Mouse (Mus musculus) midbrain, embryonic 14.5 days (tissue): ENCODE results near the gene Nsg2. TPM values are rescaled to one million over a fixed set of nuclear protein-coding genes. Genes with fewer than 3 reads are reported as not detected.

Experiments used
- ATAC-seq: fragments of 200-750 bp; cut with Nextera tagmentation; 2 replicates; pipeline ENCODE4 v1.8.0; 2017; ENCODE audit warnings: moderate number of reproducible peaks, moderate library complexity; ENCODE audit not compliant: low FRiP score, low TSS enrichment
- DNase-seq: peaks from one replicate; pipeline ENCODE4 v3.0.0-alpha.2; 2015
- H3K27ac ChIP-seq: fragments of 300-500 bp; sonication (generic); replicated peaks from 2 replicates; pipeline ENCODE4 v1.5.1; 2014; ENCODE audit warnings: mild to moderate bottlenecking, low read depth, low read length, moderate library complexity
- H3K27me3 ChIP-seq: fragments of 300-500 bp; sonication (generic); 2 replicates; pipeline ENCODE4 v1.6.1; 2014; ENCODE audit warnings: low read length, control low read depth, mixed read lengths; ENCODE audit not compliant: control insufficient read depth, insufficient read depth
- H3K36me3 ChIP-seq: fragments of 300-500 bp; sonication (generic); 2 replicates; pipeline ENCODE4 v1.6.1; 2014; ENCODE audit warnings: low read length, control low read depth; ENCODE audit not compliant: control insufficient read depth, insufficient read depth
- H3K4me1 ChIP-seq: fragments of 300-500 bp; sonication (generic); 2 replicates; pipeline ENCODE4 v1.6.1; 2014; ENCODE audit warnings: mild to moderate bottlenecking, antibody characterized with exemption, low read length, control low read depth; ENCODE audit not compliant: control insufficient read depth, insufficient read depth
- H3K4me2 ChIP-seq: fragments of 300-500 bp; sonication (generic); 2 replicates; pipeline ENCODE4 v1.6.1; 2014; ENCODE audit warnings: mild to moderate bottlenecking, low read length, moderate library complexity
- H3K4me3 ChIP-seq: fragments of 300-500 bp; sonication (generic); replicated peaks from 2 replicates; pipeline ENCODE4 v1.5.1; 2014; ENCODE audit warnings: low read depth, low read length
- H3K9ac ChIP-seq: fragments of 300-500 bp; sonication (generic); replicated peaks from 2 replicates; pipeline ENCODE4 v1.6.1; 2014; ENCODE audit warnings: mild to moderate bottlenecking, low read length, moderate library complexity
- H3K9me3 ChIP-seq: fragments of 300-500 bp; sonication (generic); 2 replicates; pipeline ENCODE4 v1.6.1; 2016; ENCODE audit warnings: low read length, control low read depth, mixed read lengths; ENCODE audit not compliant: control insufficient read depth
- WGBS: fragments of 180-500 bp; shearing (Covaris S2); extraction: QIAGEN DNeasy Blood & Tissue Kit; methylation state at CpG from one replicate; pipeline ENCODE4 v1.1.7; 2014; 5-methylcytosine and 5-hydroxymethylcytosine counted together
- polyA plus RNA-seq: library from polyadenylated mRNA; unstranded; fragments of >200 nt; fragmentation: Nextera tagmentation; extraction: Ambion mirVana; gene quantifications from 2 replicates; pipeline ENCODE4 v1.2.1, GENCODE M21; 2014

Gene Nsg2
- polyA plus RNA-seq, 1 experiment from 2014 or later = 209 TPM

DNA sequence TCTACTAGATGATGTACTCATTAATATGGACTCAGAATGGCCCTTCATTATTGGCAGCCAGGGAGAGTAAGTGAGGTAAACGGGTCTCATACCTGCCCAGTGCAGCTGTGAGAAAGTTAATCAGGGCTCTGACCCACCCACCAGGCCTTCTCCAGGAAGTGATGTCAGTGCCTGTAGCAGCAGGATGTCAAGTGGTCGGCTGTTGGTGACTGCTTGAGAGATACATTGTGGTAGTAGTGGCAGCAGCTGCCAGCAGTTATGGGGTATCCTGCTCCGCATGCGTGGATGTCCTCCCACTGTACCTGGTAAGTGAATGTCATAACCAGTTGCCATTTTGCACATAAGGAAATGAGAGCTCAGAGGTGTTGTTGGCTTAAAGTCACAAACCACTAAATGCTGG is 39.4 kb downstream of the Nsg2 start:
- H3K4me2 ChIP-seq = no peak overlapping the region
- H3K4me3 ChIP-seq = no peak overlapping the region
- no peak overlapping the region for H3K9ac ChIP-seq
- H3K4me1 ChIP-seq = peaks cover 38% of the 10 kb centered on the region
- H3K27me3 ChIP-seq = no peaks in the 10 kb centered on the region
- H3K9me3 ChIP-seq = no peaks in the 10 kb centered on the region
- no peak for DNase-seq
- ATAC-seq = no peak
- 72% methylated on average over 4 of the region's 4 CpGs for WGBS
- H3K27ac ChIP-seq = peak overlapping the region; percentile 73; the same call in 1 of the 2 replicates
- peaks cover 20% of the 10 kb centered on the region for H3K36me3 ChIP-seq

- H3K27me3 ChIP-seq = no peaks in the 10 kb centered on the region
- no peak overlapping the region; the same call in 1 of the 2 replicates for H3K9ac ChIP-seq
- WGBS = 52% methylated on average over 11 of the region's 11 CpGs
- peaks cover 19% of the 10 kb centered on the region for H3K4me1 ChIP-seq
- ATAC-seq = peak; percentile 62
- H3K27ac ChIP-seq = peak overlapping the region; percentile 63
- H3K4me3 ChIP-seq = no peak overlapping the region
- 0 out of 2 replicates have a peak overlapping the region, but pooled peaks have one; percentile 9 for H3K4me2 ChIP-seq
- H3K36me3 ChIP-seq = peaks cover 69% of the 10 kb centered on the region
- no peak for DNase-seq
- no peaks in the 10 kb centered on the region for H3K9me3 ChIP-seq
These were observed 57.1 kb downstream of the Nsg2 start for GRCm38 (mm10) chr11:32057389-32057788.

DNA sequence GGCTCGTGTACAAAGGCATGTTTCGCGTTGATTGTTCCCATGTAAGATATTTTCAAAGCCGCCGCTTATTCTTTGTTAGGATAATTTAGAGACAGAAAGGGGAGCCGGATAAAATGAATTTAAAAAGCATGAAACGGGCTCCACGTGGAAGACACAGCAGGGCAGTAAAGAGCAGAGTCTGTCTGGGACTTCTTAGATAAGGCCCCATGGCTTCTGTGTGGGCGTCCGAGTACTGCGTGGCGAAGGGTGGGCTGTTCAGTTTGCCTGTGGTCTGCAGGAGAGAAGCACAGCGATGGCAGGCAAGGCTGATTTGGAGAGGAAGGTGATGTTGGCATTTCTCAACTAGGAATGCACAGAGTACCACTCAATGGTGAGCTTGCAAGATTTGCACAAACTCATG is 57.6 kb downstream of the Nsg2 start:
- no peak for ATAC-seq
- H3K36me3 ChIP-seq = peaks cover 66% of the 10 kb centered on the region
- WGBS = 23% methylated on average over 13 of the region's 13 CpGs

GRCm38 (mm10) chr11:32061020-32061419 is 60.8 kb downstream of the Nsg2 start:
- H3K4me1 ChIP-seq = peaks cover 42% of the 10 kb centered on the region
- no peak overlapping the region for H3K9ac ChIP-seq
- no peak overlapping the region for H3K4me2 ChIP-seq
- H3K27me3 ChIP-seq = no peaks in the 10 kb centered on the region
- 53% methylated on average over 2 of the region's 2 CpGs for WGBS
- no peaks in the 10 kb centered on the region for H3K9me3 ChIP-seq
- H3K27ac ChIP-seq = peak overlapping the region; percentile 45
- ATAC-seq = no peak
- H3K4me3 ChIP-seq = no peak overlapping the region
- no peak for DNase-seq
- peaks cover 50% of the 10 kb centered on the region for H3K36me3 ChIP-seq

More for the DNA sequence above, 57.6 kb downstream of the Nsg2 start:
- peak; percentile 47 for DNase-seq
- Histone ChIP-seq H3K9ac (no peak overlapping the region; the same call in 1 of the 2 replicates), H3K27ac (peak overlapping the region; percentile 63), H3K9me3 (no peaks in the 10 kb centered on the region), H3K4me1 (peaks cover 20% of the 10 kb centered on the region), H3K4me2 (no peak overlapping the region), H3K4me3 (no peak overlapping the region), H3K27me3 (no peaks in the 10 kb centered on the region)

- H3K27ac ChIP-seq = peak overlapping the region; percentile 45; the same call in 1 of the 2 replicates
- H3K36me3 ChIP-seq = peaks cover 42% of the 10 kb centered on the region
- H3K4me1 ChIP-seq = peaks cover 42% of the 10 kb centered on the region
- no peak overlapping the region for H3K9ac ChIP-seq
- H3K27me3 ChIP-seq = no peaks in the 10 kb centered on the region
- no peak for ATAC-seq
- no peak overlapping the region for H3K4me3 ChIP-seq
- H3K9me3 ChIP-seq = no peaks in the 10 kb centered on the region
- DNase-seq = no peak
- H3K4me2 ChIP-seq = no peak overlapping the region
- WGBS = 96% methylated on average over 10 of the region's 10 CpGs
These were observed 61.6 kb downstream of the Nsg2 start for GRCm38 (mm10) chr11:32061874-32062273.

DNA sequence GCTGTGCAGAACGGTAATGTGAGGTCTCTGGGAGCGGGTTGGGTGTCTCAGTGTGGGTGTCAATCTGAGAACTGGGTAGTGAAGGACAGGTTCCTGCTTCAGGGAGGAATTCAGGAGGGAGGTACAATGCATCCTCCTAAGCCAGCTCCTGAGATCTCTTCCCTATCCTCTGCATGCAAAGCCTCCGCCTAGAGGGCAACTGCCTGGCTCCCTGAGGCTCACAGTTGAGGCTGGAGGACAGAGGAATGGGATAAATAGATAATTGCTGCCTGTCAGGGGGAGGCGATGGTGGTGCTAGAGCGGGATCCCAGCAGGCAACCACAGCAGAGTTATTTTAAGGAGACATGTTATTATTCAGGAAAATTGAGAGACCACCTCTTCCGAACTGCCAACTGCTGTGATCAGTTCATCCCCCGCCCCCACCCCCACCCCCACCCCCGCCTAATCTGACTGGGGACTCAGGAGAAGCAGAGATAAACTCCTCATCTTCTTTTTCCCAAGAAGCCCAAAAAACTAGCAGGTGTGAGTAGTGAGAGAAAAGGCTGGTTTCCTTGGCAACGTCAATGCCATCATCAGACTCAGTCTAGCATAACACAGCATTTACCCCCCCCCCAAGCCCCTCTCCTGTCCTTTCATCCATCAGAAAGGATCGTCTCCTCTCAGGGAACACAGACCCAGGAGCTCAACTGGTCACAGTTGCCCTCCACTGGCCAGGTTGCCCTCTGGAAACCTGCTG is 63.7 kb downstream of the Nsg2 start:
- peak overlapping the region; percentile 36 for H3K4me2 ChIP-seq
- WGBS = 5% methylated on average over 10 of the region's 10 CpGs
- ATAC-seq (peak; percentile 67), DNase-seq (peak; percentile 82)
- peaks cover 34% of the 10 kb centered on the region for H3K4me1 ChIP-seq
- peak overlapping the region; percentile 97 for H3K27ac ChIP-seq
- peak overlapping the region; percentile 39 for H3K9ac ChIP-seq
- H3K9me3 ChIP-seq = no peaks in the 10 kb centered on the region
- H3K4me3 ChIP-seq = no peak overlapping the region
- peaks cover 23% of the 10 kb centered on the region for H3K36me3 ChIP-seq
- no peaks in the 10 kb centered on the region for H3K27me3 ChIP-seq

DNA sequence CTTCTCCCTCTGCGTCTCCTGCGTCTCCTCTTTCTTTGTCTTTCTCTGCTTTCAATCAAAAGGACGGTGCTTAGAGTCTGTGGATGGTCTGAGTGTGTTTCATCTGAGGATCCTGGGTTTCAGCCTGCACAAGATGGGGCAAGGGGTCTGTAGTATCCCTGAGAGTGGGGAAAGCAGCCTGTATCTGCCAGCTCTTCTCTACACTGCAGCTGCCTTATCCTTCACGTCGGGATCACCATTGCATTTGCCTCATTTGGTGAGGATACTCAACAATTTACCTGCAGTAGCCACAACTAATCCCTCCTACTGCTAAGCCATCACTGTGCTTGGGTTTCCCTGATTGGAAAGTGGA is 64.2 kb downstream of the Nsg2 start:
- peak; percentile 21; the same call in 1 of the 2 replicates for ATAC-seq

GRCm38 (mm10) chr11:32068736-32069490 is 68.7 kb downstream of the Nsg2 start:
- peak overlapping the region; percentile 16; the same call in 1 of the 2 replicates for H3K9ac ChIP-seq
- peaks cover 23% of the 10 kb centered on the region for H3K4me1 ChIP-seq
- H3K27me3 ChIP-seq = no peaks in the 10 kb centered on the region
- DNase-seq (peak; percentile 53), ATAC-seq (no peak)
- no peaks in the 10 kb centered on the region for H3K36me3 ChIP-seq
- no peaks in the 10 kb centered on the region for H3K9me3 ChIP-seq
- WGBS = 68% methylated on average over 12 of the region's 12 CpGs
- no peak overlapping the region for H3K4me2 ChIP-seq
- H3K4me3 ChIP-seq = no peak overlapping the region
- peak overlapping the region; percentile 70 for H3K27ac ChIP-seq

More for the DNA sequence above, 64.2 kb downstream of the Nsg2 start:
- H3K27ac ChIP-seq = peak overlapping the region; percentile 97
- DNase-seq = peak; percentile 50
- H3K36me3 ChIP-seq = peaks cover 18% of the 10 kb centered on the region
- no peak overlapping the region for H3K4me3 ChIP-seq
- peaks cover 39% of the 10 kb centered on the region for H3K4me1 ChIP-seq
- H3K4me2 ChIP-seq = peak overlapping the region; percentile 36
- H3K9me3 ChIP-seq = no peaks in the 10 kb centered on the region
- 6% methylated on average over 5 of the region's 5 CpGs for WGBS
- no peaks in the 10 kb centered on the region for H3K27me3 ChIP-seq
- H3K9ac ChIP-seq = peak overlapping the region; percentile 29; the same call in 1 of the 2 replicates
